Comparison of ENCODE assay signal across 8 mouse cellular contexts in genomic region chr6:24527155-24528063, GRCm38 (mm10). TPM values are rescaled to one million over a fixed set of nuclear protein-coding genes. Genes with fewer than 3 reads are reported as not detected.
A peak's percentile ranks its signal among the peaks of the same experiment; 100 is the strongest.
DNase-seq lines count a peak whose midpoint lies in the region; ATAC-seq and TF ChIP-seq lines count a peak whose summit lies in the region.

TSS of gene Ndufa5 (minus strand) at chr6:24528013.

- peaks cover 14% of the 10 kb centered on the region for H3K4me1 ChIP-seq in bone marrow macrophage, adult 2 months (ENCODE audit: control insufficient read depth, insufficient read depth, low read length)
- H3K4me1 ChIP-seq in embryonic fibroblast, embryonic 13.5 days (ENCODE audit: control insufficient read depth, insufficient read depth, low read length): peaks cover 9% of the 10 kb centered on the region; the same call in 1 of the 2 replicates
- peaks cover 12% of the 10 kb centered on the region for H3K4me1 ChIP-seq in kidney, embryonic 14.5 days (ENCODE audit: control insufficient read depth, insufficient read depth, low read length)
- H3K4me1 ChIP-seq in limb, embryonic 15.5 days: peaks cover 18% of the 10 kb centered on the region

- peak; percentile 98 for ATAC-seq in kidney, embryonic 14.5 days (ENCODE audit: low FRiP score, low TSS enrichment)
- peak; percentile 95 for ATAC-seq in limb, embryonic 15.5 days (ENCODE audit: insufficient number of reproducible peaks, low FRiP score, low TSS enrichment, low read depth)

- peak within 1 kb of the TSS; percentile 54 for H3K9ac ChIP-seq in kidney, embryonic 14.5 days (ENCODE audit: low read depth, low read length)
- H3K9ac ChIP-seq in limb, embryonic 15.5 days: peak within 1 kb of the TSS; percentile 64

- peak; percentile 96 for DNase-seq in A20 (ENCODE audit: low read depth, low spot score)
- peak; percentile 91 to 93 for DNase-seq in heart, adult 9 months (ENCODE audit: low spot score in 2 of 2)
- peak; percentile 57 to 65 for DNase-seq in monocyte, adult 2 months (ENCODE audit: low read depth in 1 of 2, low spot score in 2 of 2)
- DNase-seq in spleen, postnatal 36 days (ENCODE audit: low spot score in 2 of 2): peak; percentile 94

- H3K36me3 ChIP-seq in kidney, embryonic 14.5 days (ENCODE audit: control insufficient read depth, insufficient read depth, low read length): peaks cover 16% of the 10 kb centered on the region; the same call in 1 of the 2 replicates
- peaks cover 6% of the 10 kb centered on the region for H3K36me3 ChIP-seq in limb, embryonic 15.5 days

- TF ChIP-seq POLR2A in bone marrow macrophage, adult 2 months (IDR thresholded peaks at IDR 0.05; ENCODE audit: borderline replicate concordance, low read depth, low read length): no peak
- peak; percentile 84 for TF ChIP-seq POLR2A in embryonic fibroblast, embryonic 13.5 days (IDR thresholded peaks at IDR 0.05; ENCODE audit: low read depth, low read length)

- H3K27ac ChIP-seq in bone marrow macrophage, adult 2 months (ENCODE audit: insufficient read depth, low read depth, low read length): 0 out of 2 replicates have a peak within 1 kb of the TSS, but pooled peaks have one; percentile 12
- 0 out of 2 replicates have a peak within 1 kb of the TSS, but pooled peaks have one; percentile 37 for H3K27ac ChIP-seq in embryonic fibroblast, embryonic 13.5 days (ENCODE audit: insufficient read depth, low read length)
- peak within 1 kb of the TSS; percentile 62 for H3K27ac ChIP-seq in kidney, embryonic 14.5 days (ENCODE audit: low read depth, low read length)
- peak within 1 kb of the TSS; percentile 72 for H3K27ac ChIP-seq in limb, embryonic 15.5 days

- under 1% methylated on average over 53 of the region's 53 CpGs for WGBS in kidney, embryonic 14.5 days
- under 1% methylated on average over 53 of the region's 53 CpGs for WGBS in limb, embryonic 15.5 days

- peak within 1 kb of the TSS; percentile 67 for H3K4me3 ChIP-seq in bone marrow macrophage, adult 2 months (ENCODE audit: insufficient read depth, low read length)
- peak within 1 kb of the TSS; percentile 87 for H3K4me3 ChIP-seq in embryonic fibroblast, embryonic 13.5 days (ENCODE audit: insufficient read depth, low read length)
- peak within 1 kb of the TSS; percentile 55 for H3K4me3 ChIP-seq in kidney, embryonic 14.5 days (ENCODE audit: low read length)
- H3K4me3 ChIP-seq in limb, embryonic 15.5 days: peak within 1 kb of the TSS; percentile 77

- no peaks in the 10 kb centered on the region for H3K9me3 ChIP-seq in kidney, embryonic 14.5 days (ENCODE audit: control insufficient read depth, low read length)
- H3K9me3 ChIP-seq in limb, embryonic 15.5 days: no peaks in the 10 kb centered on the region

- peak within 1 kb of the TSS; percentile 40 for H3K4me2 ChIP-seq in kidney, embryonic 14.5 days (replicated peaks; ENCODE audit: low read depth, low read length)
- peak within 1 kb of the TSS; percentile 63 for H3K4me2 ChIP-seq in limb, embryonic 15.5 days

- no peaks in the 10 kb centered on the region for H3K27me3 ChIP-seq in kidney, embryonic 14.5 days (ENCODE audit: control insufficient read depth, insufficient read depth, low read length)
- no peaks in the 10 kb centered on the region for H3K27me3 ChIP-seq in limb, embryonic 15.5 days

- TF ChIP-seq CTCF in bone marrow macrophage, adult 2 months (IDR thresholded peaks at IDR 0.05; ENCODE audit: low read depth, low read length): no peak
- no peak for TF ChIP-seq CTCF in embryonic fibroblast, embryonic 13.5 days (IDR thresholded peaks at IDR 0.05; ENCODE audit: borderline replicate concordance, insufficient read depth, low read length)

RNA-seq across cellular contexts. Expression of gene Ndufa5, which starts in this region (rescaled TPM):
- polyA plus RNA-seq in bone marrow macrophage, adult 2 months (2012; ENCODE audit: insufficient read depth, insufficient read length, missing spikeins): 90.2 and 99.8 TPM in 2 replicates
- polyA plus RNA-seq in embryonic fibroblast, embryonic 13.5 days (2011; ENCODE audit: insufficient read length, low read depth, missing spikeins): 116 and 159 TPM in 2 replicates
- polyA plus RNA-seq in kidney, embryonic 14.5 days (2014; fragmentation: Nextera tagmentation; extraction: Ambion mirVana): 337 and 510 TPM in 2 replicates
- 305 and 311 TPM in 2 replicates for polyA plus RNA-seq in limb, embryonic 15.5 days (2015; fragmentation: Nextera tagmentation; extraction: Ambion mirVana)

Comparison
In these comparisons a context has a peak if more than half of its experiments do, and no peak if none do; other contexts are left out.
1. Peak in every context shown above with its lines: DNase-seq, ATAC-seq, H3K4me3 ChIP-seq and H3K27ac ChIP-seq.
2. H3K27ac ChIP-seq: peak in every context shown above with its lines; median percentile 72 in limb, embryonic 15.5 days; 62 in kidney, embryonic 14.5 days; 37 in embryonic fibroblast, embryonic 13.5 days; 12 in bone marrow macrophage, adult 2 months.